9 mouse cellular contexts compared by ENCODE assay signal in genomic region chr9:89909131-89910010, GRCm38 (mm10). TPM values are rescaled to one million over a fixed set of nuclear protein-coding genes. Genes with fewer than 3 reads are reported as not detected.
DNase-seq lines count a peak whose midpoint lies in the region; ATAC-seq and TF ChIP-seq lines count a peak whose summit lies in the region.
"Had no signal": no experiment of that assay in that cellular context is flagged by ENCODE, and none has a peak within 500 bp of the region (broad histone marks: within the 10 kb centered on the region; RNA-seq: fewer than 3 reads in every experiment).

Gene Rasgrf1 (plus strand): TSS chr9:89909908.

- peak within 1 kb of the TSS; percentile 22; the same call in 1 of the 2 replicates for H3K9ac ChIP-seq in lung, embryonic 14.5 days

- H3K9me3 ChIP-seq in lung, embryonic 14.5 days (ENCODE audit: low read depth, low read length), result no peaks in the 10 kb centered on the region

- peak; percentile 74 for DNase-seq in lung, embryonic 14.5 days
- no peak for DNase-seq in lung, adult 18-20 months
- peak; percentile 83 to 84 for DNase-seq in cerebellum, postnatal 10 days
- DNase-seq in frontal cortex, postnatal 36 days (ENCODE audit: low spot score in 2 of 2), result peak; percentile 61 to 66
- peak; percentile 69 to 73 for DNase-seq in layer of hippocampus, postnatal 10 days (ENCODE audit: low spot score in 2 of 2)
- DNase-seq in lung, postnatal 10 days, result peak; percentile 45
- DNase-seq in gastrocnemius, postnatal 10 days, result no peak

- TF ChIP-seq CTCF in lung, embryonic 14.5 days (IDR thresholded peaks at IDR 0.05; ENCODE audit: low read depth), result no peak
- TF ChIP-seq CTCF in small intestine, adult 2 months (IDR thresholded peaks at IDR 0.05; ENCODE audit: extremely low read depth, insufficient read length, insufficient replicate concordance, low read depth, low read length), result no peak

- H3K4me3 ChIP-seq in lung, embryonic 14.5 days (ENCODE audit: low read depth, low read length), result peak within 1 kb of the TSS; percentile 44
- H3K4me3 ChIP-seq in small intestine, adult 2 months (ENCODE audit: low read depth, low read length), result peak within 1 kb of the TSS; percentile 31

- H3K27ac ChIP-seq in lung, embryonic 14.5 days (ENCODE audit: low read depth), result no peak within 1 kb of the TSS
- H3K27ac ChIP-seq in small intestine, adult 2 months (ENCODE audit: insufficient read depth, low read depth, low read length), result no peak within 1 kb of the TSS

- ATAC-seq in lung, embryonic 14.5 days (ENCODE audit: insufficient read depth), result peak; percentile 80
- ATAC-seq: Patski had no signal

- H3K27me3 ChIP-seq in lung, embryonic 14.5 days (ENCODE audit: insufficient read depth, low read length), result peaks cover 80% of the 10 kb centered on the region
- H3K27me3 ChIP-seq in small intestine, adult 2 months (ENCODE audit: control insufficient read depth, insufficient read depth, low read length), result peaks cover 50% of the 10 kb centered on the region

- H3K4me2 ChIP-seq in lung, embryonic 14.5 days, result peak within 1 kb of the TSS; percentile 86

- 1% methylated on average over 60 of the region's 64 CpGs for WGBS in lung, embryonic 14.5 days
- WGBS in small intestine, adult 2 months, result under 1% methylated on average over 63 of the region's 64 CpGs

- no peak for TF ChIP-seq POLR2A in small intestine, adult 2 months (IDR thresholded peaks at IDR 0.05; ENCODE audit: low read depth, low read length)

- H3K36me3 ChIP-seq in lung, embryonic 14.5 days (ENCODE audit: insufficient read depth), result no peaks in the 10 kb centered on the region
- no peaks in the 10 kb centered on the region for H3K36me3 ChIP-seq in small intestine, adult 2 months (ENCODE audit: control insufficient read depth, insufficient read depth, low read length)

- H3K4me1 ChIP-seq in lung, embryonic 14.5 days (ENCODE audit: insufficient read depth), result no peaks in the 10 kb centered on the region; the same call in 1 of the 2 replicates
- peaks cover 4% of the 10 kb centered on the region for H3K4me1 ChIP-seq in small intestine, adult 2 months (ENCODE audit: control insufficient read depth, insufficient read depth, insufficient read length, low read length)

RNA-seq across cellular contexts. Expression of gene Rasgrf1, which starts in this region (rescaled TPM):
- polyA plus RNA-seq in lung, embryonic 14.5 days (2014; fragmentation: Nextera tagmentation; extraction: Ambion mirVana), result 0.46 and 0.53 TPM in 2 replicates
- 100 to 1,000 TPM; 153 to 156 TPM for total RNA-seq in layer of hippocampus, postnatal 10 days (2021)
- polyA plus RNA-seq in small intestine, adult 2 months (2012; rRNA removed), result 0.15 and 0.17 TPM in 2 replicates
- under 1 TPM; 0.14 to 0.29 TPM for total RNA-seq in gastrocnemius, postnatal 10 days (2021)
- polyA plus RNA-seq: Patski had no signal

Comparison
In these comparisons a context has a peak if more than half of its experiments do, and no peak if none do; other contexts are left out.
1. RNA of gene Rasgrf1 (total RNA-seq): 153 to 156 TPM in layer of hippocampus, postnatal 10 days; 0.14 to 0.29 TPM in gastrocnemius, postnatal 10 days; every median in the first group is over 100 times any median in the second.
2. DNase-seq: peak in cerebellum, postnatal 10 days (2 of 2), frontal cortex, postnatal 36 days (2 of 2), layer of hippocampus, postnatal 10 days (2 of 2) and lung, postnatal 10 days (single experiment); none in lung, adult 18-20 months (0 of 2) and gastrocnemius, postnatal 10 days (single experiment).
3. Peak in DNase-seq, ATAC-seq, H3K4me3 ChIP-seq, H3K9ac ChIP-seq and H3K4me2 ChIP-seq in lung, embryonic 14.5 days; RNA of the gene not detected or under 1 TPM.